Mouse (Mus musculus): ENCODE results near the gene Slc25a29. TPM values are rescaled to one million over a fixed set of nuclear protein-coding genes. Genes with fewer than 3 reads are reported as not detected.

The Slc25a29 gene
- polyA plus RNA-seq (2012; fragmentation: generic; extraction: Trizol) = 1 to 10 TPM; 4.0 to 9.8 TPM

GRCm38 (mm10) chr12:108835840-108836409 is at the start of gene Slc25a29, which contains the start of gene Slc25a47:
Gene Slc25a29, minus strand, starts transcription at chr12:108835883.
Gene Slc25a47, plus strand, starts transcription at chr12:108836046.

GRCm38 (mm10) chr12:108792546-108793452 is 42.9 kb downstream of the Slc25a29 start, which contains the start of gene Yy1:
Gene Yy1, plus strand, starts transcription at chr12:108792973.

Other genes starting within 250 kb of the Slc25a29 start
- gene Degs2, start 133.6 kb downstream of the Slc25a29 start, polyA plus RNA-seq (2012; fragmentation: generic; extraction: Trizol) = under 1 TPM; 0.67 to 0.76 TPM
- 10 to 100 TPM in 1 of 2 experiments, 1 to 10 TPM in 1; 2.0 to 10.2 TPM for gene Yy1, start 42.9 kb downstream of the Slc25a29 start, polyA plus RNA-seq (2012; fragmentation: generic; extraction: Trizol)
- 1 to 10 TPM in 1 of 2 experiments, under 1 TPM in 1; 0.62 to 4.1 TPM for gene Slc25a47, start 163 bp upstream of the Slc25a29 start, polyA plus RNA-seq (2012; fragmentation: generic; extraction: Trizol)
- gene Wdr25, start 57.7 kb upstream of the Slc25a29 start, polyA plus RNA-seq (2012; fragmentation: generic; extraction: Trizol) = 1 to 10 TPM; 3.5 to 9.0 TPM
- gene Wars, start 58.3 kb upstream of the Slc25a29 start, polyA plus RNA-seq (2012; fragmentation: generic; extraction: Trizol) = 10 to 100 TPM; 35.6 to 40.9 TPM
- gene Begain, start 232.3 kb upstream of the Slc25a29 start, polyA plus RNA-seq (2012; fragmentation: generic; extraction: Trizol) = 1 to 10 TPM in 1 of 2 experiments, under 1 TPM in 1; 0.56 to 3.4 TPM

Measured in C3H10T1/2 (cell line).